Mouse (Mus musculus): ENCODE data around the gene Exoc3l4.
A peak's percentile ranks its signal among the peaks of the same experiment; 100 is the strongest.

Exoc3l4 gene

DNA sequence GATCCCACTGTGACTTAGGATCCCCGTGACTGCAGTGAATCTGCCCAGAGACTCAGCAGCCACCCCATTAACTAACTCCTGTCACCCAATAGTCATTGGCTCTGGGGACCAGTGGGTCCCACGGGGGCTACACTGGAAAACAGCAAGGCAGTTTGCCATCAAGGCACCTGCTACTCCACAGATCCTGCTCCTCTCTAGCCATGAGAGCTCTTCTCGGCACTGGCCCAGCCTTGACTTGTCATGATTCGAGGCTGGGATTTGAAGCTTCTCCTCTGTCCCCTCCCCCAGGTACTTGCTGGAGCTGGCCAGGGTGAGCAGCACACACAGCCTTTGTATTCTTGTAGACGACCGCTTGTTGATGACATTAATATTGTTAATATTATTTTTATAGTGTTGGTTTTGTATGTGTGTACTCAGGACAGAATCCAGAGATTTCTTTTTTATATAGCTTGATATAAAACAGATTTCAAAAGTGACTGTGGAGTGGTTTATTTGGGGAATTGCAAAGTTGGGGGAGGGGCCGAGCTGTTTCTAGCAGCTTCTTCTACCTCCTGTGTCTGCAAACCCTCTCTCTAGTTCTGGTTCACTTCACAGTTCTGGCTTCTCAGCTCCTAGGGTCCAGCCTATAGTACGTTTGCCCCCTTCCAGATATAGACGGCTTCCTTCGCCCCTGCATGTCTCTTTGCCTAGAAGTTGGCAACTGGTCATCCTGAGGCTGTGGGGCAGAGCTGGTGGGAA lies 37.9 kb downstream of the Exoc3l4 start:
- no peak for DNase-seq

DNA sequence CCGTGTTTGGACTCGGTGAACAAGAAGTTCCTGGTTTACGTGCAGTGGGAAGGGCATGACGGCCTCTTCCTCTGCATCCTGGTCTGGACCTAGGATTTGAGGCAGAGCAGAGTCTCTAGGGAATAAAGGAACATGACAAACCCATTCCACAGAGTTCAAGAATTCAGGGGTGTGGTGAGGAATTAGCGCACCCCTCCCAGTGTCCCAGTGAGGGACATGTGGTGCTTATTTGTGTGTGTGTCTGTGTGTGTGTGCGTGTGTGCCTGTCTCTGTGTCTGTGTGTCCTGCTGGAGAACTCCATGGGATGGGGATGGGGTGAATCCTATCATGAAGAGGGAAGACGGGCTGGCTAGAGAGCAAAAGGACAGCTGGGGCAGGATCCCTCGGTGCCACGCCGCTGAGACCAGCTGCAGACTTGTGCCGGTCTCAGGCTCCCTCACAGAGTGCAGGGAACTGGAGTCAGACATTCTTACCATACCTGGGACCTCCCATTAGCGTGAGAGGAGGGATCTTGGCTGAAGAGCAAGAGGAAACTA lies 38.6 kb downstream of the Exoc3l4 start:
- DNase-seq, result no peak

DNA sequence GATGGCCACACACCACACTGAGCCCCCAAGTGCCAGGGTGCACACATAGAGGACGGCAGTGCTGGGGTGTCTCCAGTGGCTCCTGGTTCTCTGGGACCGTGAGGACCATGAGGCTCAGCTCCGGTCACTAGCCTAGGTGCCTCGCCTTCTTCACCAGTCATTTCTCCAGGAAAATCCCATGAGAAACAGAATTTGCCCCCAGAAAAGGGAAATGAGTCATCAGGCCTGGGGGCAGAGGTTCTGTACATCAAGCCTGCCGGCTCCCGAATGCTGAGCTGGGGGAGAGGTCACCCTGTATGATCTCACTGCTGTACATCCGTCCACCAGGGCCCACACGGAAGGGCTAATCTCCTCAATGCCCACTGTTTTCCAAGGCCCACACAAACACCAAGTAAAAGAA lies 39.0 kb downstream of the Exoc3l4 start:
- no peak for DNase-seq

DNA sequence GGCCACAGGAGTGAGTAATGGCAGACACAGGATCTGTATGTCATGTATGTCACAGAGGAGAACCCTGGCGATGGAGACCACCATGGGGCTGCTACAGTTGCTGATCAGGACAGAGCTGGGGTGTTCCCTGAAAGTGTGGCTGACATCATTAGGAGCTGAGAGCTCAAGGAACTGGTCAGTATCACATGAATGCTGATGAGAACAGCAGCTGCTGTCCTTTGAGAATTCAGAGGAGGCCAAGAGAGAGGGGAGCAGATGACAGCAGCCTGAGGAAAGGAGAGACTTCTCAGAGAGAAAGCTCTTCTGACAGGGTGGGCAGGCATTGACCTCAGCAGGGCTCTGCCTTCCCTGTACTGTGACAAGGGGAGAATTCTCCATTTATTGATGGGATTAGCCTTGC lies 40.9 kb downstream of the Exoc3l4 start:
- no peak for DNase-seq

DNA sequence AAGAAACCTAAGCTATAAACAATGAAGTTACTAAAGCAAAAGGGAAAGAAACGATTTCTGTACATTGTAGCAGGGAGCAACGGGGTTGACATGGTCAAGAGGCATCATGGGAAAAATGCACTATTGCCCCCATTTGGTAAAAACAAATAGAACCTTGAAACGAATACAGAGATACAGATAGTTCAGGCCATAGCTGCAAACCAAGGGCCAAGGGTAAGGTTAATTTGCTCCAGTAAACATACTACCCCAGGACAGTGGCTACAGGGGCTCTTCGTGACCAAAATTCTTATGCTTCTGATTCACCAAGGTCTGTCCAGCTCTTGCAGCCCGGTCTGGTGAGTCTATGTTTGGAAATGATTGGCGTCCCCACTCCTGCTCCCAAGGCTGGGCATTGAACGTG lies 46.8 kb downstream of the Exoc3l4 start:
- no peak for DNase-seq

GRCm38 (mm10) chr12:111466369-111466768 lies 49.6 kb downstream of the Exoc3l4 start:
- DNase-seq, result no peak

DNA sequence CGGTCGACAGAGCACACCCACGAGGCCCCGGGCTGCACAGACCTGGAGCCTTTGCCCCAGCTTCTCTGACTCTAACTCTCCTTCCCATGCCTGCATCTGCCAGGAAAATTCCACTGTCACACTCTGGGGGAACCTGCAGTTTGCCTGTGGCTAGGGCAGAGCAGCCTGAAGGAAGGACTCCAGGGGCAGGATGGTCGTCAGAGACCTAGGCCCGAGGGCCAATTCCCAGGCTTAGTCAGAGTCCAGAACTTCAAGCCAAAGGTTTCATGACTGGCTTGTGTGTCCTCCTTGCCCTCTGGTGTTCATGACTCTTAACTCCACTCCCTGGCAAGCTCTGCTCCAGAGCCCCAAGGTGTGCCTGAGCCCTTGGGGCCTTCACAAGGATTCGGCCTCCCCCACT lies 51.4 kb downstream of the Exoc3l4 start:
- DNase-seq, result no peak

DNA sequence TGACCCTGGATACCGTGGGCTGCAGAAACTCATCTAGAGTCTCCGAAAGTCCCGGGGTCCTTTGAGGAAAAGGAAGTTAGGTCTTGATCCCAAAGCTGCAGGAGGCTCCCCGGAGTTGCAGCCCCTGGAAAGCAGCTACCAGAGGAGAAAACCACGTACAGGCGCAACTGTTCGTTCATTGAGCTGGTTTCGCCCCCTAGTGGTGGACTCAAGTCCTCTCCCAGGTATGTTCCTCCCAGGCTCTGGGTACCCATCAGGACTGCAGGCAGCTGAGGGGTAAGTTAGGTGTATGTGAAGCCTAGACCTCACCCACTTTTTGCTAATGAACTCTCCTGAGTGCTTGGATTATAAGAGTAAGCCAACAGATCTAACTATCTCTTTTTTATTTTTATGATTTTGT lies 52.7 kb downstream of the Exoc3l4 start:
- DNase-seq, result peak; percentile 45 to 51

GRCm38 (mm10) chr12:111471119-111471518 lies 54.3 kb downstream of the Exoc3l4 start:
- no peak for DNase-seq

GRCm38 (mm10) chr12:111471721-111472120 lies 54.9 kb downstream of the Exoc3l4 start:
- no peak for DNase-seq

- no peak for DNase-seq
Measured at GRCm38 (mm10) chr12:111472886-111473285, 56.1 kb downstream of the Exoc3l4 start.

DNA sequence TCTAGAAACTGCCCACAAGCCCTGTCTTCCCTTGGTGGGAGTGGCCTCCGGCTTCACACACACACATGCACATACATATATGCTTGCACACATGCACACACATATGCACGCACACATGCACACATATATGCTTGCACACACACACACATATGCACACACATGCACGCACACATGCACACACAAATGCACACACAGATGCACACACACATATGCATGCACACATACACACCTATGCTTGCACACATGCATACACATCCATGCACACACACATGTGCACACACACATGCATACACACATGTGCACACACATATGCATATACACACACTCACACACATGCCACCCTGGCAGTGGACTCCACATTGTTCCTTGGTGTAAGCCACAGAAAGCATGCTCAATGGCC lies 57.6 kb downstream of the Exoc3l4 start:
- no peak for DNase-seq

DNA sequence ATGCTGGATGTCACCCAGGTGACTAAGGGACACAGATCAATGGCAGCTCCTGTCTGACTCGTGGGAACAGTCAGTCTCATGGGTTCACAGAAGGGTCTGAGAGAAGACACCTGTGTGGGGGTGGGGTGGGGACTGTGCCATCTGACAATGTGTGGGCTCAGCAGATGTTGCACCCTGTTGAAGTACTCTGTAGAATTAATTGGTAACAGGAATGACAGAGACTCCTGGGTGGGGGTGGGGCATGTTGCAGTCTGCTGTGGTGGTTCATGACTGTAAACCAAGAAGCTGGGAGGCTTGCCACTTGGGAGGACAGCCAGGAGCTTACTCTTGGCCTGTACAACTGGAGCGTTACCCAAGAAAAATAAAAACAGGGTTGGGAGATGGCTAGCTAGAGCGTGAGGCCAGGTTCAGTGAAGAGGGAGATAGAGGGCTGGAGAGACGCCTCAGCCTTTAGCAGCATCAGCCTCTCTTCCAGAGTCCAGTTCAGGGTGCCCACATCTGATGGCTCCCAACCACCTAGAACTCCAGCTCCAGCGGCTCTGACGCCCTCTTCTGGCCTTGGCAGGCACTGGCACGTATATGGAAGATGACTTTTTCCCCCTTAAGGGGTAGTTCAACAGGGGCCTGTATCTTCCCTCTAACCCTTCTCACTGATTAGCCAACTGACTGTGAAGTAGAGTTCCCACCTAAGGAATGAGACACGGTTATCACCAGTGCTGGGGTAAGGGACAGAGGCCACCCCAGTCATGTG lies 58.3 kb downstream of the Exoc3l4 start:
- DNase-seq, result peak; percentile 19 to 70

DNA sequence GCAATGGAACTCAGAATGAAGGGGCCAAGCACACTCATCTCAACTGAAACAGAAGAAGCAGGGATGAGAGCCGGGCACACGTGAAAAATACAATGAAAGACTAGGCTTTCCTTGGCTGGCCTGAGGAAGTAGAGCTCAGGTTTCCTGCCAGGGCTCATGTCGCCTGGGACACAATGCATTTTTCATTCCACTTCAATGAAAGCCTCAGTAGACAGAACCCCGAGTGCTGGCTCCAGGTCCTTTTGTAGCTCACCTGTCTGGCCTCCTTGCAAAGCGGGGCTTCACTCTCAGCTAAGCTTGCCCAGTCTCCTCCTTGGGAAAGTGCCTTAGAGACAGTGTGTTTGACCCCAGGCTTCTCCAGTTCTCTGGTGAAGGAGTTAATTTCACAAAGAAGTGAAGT lies 62.1 kb downstream of the Exoc3l4 start:
- no peak for DNase-seq

DNA sequence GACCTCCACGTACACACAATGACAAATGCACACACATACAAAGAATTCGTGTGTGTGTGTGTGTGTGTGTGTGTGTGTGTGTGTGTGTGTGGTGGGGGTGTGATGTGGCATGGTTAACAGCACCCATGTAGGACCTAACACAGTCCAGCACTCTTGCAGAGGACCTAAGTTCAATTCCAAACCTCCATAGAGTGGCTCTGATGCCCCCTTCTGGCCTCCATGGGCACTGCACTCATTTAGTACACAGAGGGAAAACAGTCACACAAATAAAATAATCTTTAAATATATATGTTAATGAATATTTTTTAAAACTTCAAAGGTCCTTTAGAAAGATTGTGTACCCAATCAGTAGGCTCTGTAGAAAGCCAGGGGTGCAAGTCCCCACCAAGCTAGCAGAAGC lies 63.1 kb downstream of the Exoc3l4 start:
- peak; percentile 26 to 27 for DNase-seq
